Mouse (Mus musculus): ENCODE results near the gene Ehbp1l1. TPM values are rescaled to one million over a fixed set of nuclear protein-coding genes. Genes with fewer than 3 reads are reported as not detected.
"Not testable (repeated sequence)": the region's sequence is repeated elsewhere in the genome, so short reads cannot be mapped to it uniquely, and the experiment has no call there.

Gene Ehbp1l1
- total RNA-seq, 2 experiments from 2014 or later, result 13.9 to 17.2 TPM

- DNase-seq (ENCODE audit: low spot score in 2 of 2), result no peak
Measured at GRCm38 (mm10) chr19:5710581-5710980, 15.5 kb downstream of the Ehbp1l1 start.

GRCm38 (mm10) chr19:5710068-5710467, 16.0 kb downstream of the Ehbp1l1 start:
- DNase-seq (ENCODE audit: low spot score in 2 of 2), result no peak

- no peak for DNase-seq (ENCODE audit: low spot score in 2 of 2)
Measured at GRCm38 (mm10) chr19:5704801-5705571, 21.1 kb downstream of the Ehbp1l1 start.

GRCm38 (mm10) chr19:5704163-5704800, 21.8 kb downstream of the Ehbp1l1 start, which contains the start of gene Kcnk7:
Gene Kcnk7 (plus strand): TSS chr19:5704367.
- DNase-seq (ENCODE audit: low spot score in 2 of 2), result no peak

GRCm38 (mm10) chr19:5695849-5696462, 30.2 kb downstream of the Ehbp1l1 start:
- DNase-seq (ENCODE audit: low spot score in 2 of 2), result no peak

GRCm38 (mm10) chr19:5693801-5694200, 32.3 kb downstream of the Ehbp1l1 start:
- no peak for DNase-seq (ENCODE audit: low spot score in 2 of 2)

- peak in 1 of 2 experiments; percentile 63 for DNase-seq (ENCODE audit: low spot score in 2 of 2)
Measured at GRCm38 (mm10) chr19:5692913-5693396, 33.2 kb downstream of the Ehbp1l1 start.

- DNase-seq (ENCODE audit: low spot score in 2 of 2), result no peak
Measured at GRCm38 (mm10) chr19:5692086-5692912, 33.8 kb downstream of the Ehbp1l1 start.

- no peak for DNase-seq (ENCODE audit: low spot score in 2 of 2)
Measured at GRCm38 (mm10) chr19:5691601-5692000, 34.5 kb downstream of the Ehbp1l1 start.

- no peak for DNase-seq (ENCODE audit: low spot score in 2 of 2)
Measured at GRCm38 (mm10) chr19:5690343-5690735, 35.8 kb downstream of the Ehbp1l1 start.

- peak; percentile 67 to 76 for DNase-seq (ENCODE audit: low spot score in 2 of 2)
Measured at GRCm38 (mm10) chr19:5689565-5690342, 36.4 kb downstream of the Ehbp1l1 start.

- DNase-seq (ENCODE audit: low spot score in 2 of 2), result peak in 1 of 2 experiments; percentile 24
Measured at GRCm38 (mm10) chr19:5689088-5689428, 37.1 kb downstream of the Ehbp1l1 start.

- peak; percentile 98 to 99 for DNase-seq (ENCODE audit: low spot score in 2 of 2)
Measured at GRCm38 (mm10) chr19:5688200-5689087, 37.7 kb downstream of the Ehbp1l1 start, which contains the start of the genes Map3k11 and Pcnx3. Gene Map3k11 (plus strand): TSS chr19:5688742. Gene Pcnx3 (minus strand): TSS chr19:5688908.

GRCm38 (mm10) chr19:5687738-5688137, 38.4 kb downstream of the Ehbp1l1 start:
- DNase-seq (ENCODE audit: low spot score in 2 of 2), result no peak

GRCm38 (mm10) chr19:5686954-5687353, 39.2 kb downstream of the Ehbp1l1 start:
- DNase-seq (ENCODE audit: low spot score in 2 of 2), result not testable (repeated sequence)

GRCm38 (mm10) chr19:5686437-5686836, 39.7 kb downstream of the Ehbp1l1 start:
- DNase-seq (ENCODE audit: low spot score in 2 of 2), result no peak

- no peak for DNase-seq (ENCODE audit: low spot score in 2 of 2)
Measured at GRCm38 (mm10) chr19:5685861-5686260, 40.3 kb downstream of the Ehbp1l1 start.

GRCm38 (mm10) chr19:5685431-5685830, 40.7 kb downstream of the Ehbp1l1 start:
- DNase-seq (ENCODE audit: low spot score in 2 of 2), result no peak

- DNase-seq (ENCODE audit: low spot score in 2 of 2), result no peak
Measured at GRCm38 (mm10) chr19:5684985-5685384, 41.1 kb downstream of the Ehbp1l1 start.

Measured in layer of hippocampus, adult 18-20 months (tissue).